Mouse (Mus musculus) MEL-GATA-1-ER (cell line): ENCODE data around the gene Dlat.
A peak's percentile ranks its signal among the peaks of the same experiment; 100 is the strongest.
"Not testable (repeated sequence)": the region's sequence is repeated elsewhere in the genome, so short reads cannot be mapped to it uniquely, and the experiment has no call there.

ENCODE experiments used
- DNase-seq: peaks from one replicate; pipeline ENCODE4 v3.0.0-alpha.2; 2012; ENCODE audit warnings: low read depth; ENCODE audit errors: extremely low read depth

Dlat gene

GRCm38 (mm10) chr9:50660431-50660830, 851 bp upstream of the Dlat start:
- DNase-seq, result no peak

- no peak for DNase-seq
Measured at GRCm38 (mm10) chr9:50658941-50659388, 615 bp downstream of the Dlat start.

GRCm38 (mm10) chr9:50658391-50658790, 1.2 kb downstream of the Dlat start:
- peak; percentile 77 for DNase-seq

- DNase-seq, result no peak
Measured at GRCm38 (mm10) chr9:50650503-50650902, 9.1 kb downstream of the Dlat start.

- DNase-seq, result no peak
Measured at GRCm38 (mm10) chr9:50646826-50647370, 12.7 kb downstream of the Dlat start.

- no peak for DNase-seq
Measured at GRCm38 (mm10) chr9:50634270-50634669, 25.3 kb downstream of the Dlat start.

GRCm38 (mm10) chr9:50633059-50633458, 26.5 kb downstream of the Dlat start:
- peak; percentile 64 for DNase-seq

- DNase-seq, result peak; percentile 39
Measured at GRCm38 (mm10) chr9:50632016-50632688, 27.4 kb downstream of the Dlat start.

GRCm38 (mm10) chr9:50630903-50631302, 28.7 kb downstream of the Dlat start:
- DNase-seq, result not testable (repeated sequence)

GRCm38 (mm10) chr9:50617794-50618330, 41.7 kb downstream of the Dlat start:
- DNase-seq, result peak; percentile 42

GRCm38 (mm10) chr9:50616766-50617603, 42.6 kb downstream of the Dlat start, which contains the start of the genes Pih1d2 and Nkapd1:
Pih1d2 (plus strand) TSS chr9:50617321.
Nkapd1 (minus strand) TSS chr9:50617464.
- peak; percentile 86 for DNase-seq

GRCm38 (mm10) chr9:50616161-50616560, 43.4 kb downstream of the Dlat start:
- DNase-seq, result no peak

GRCm38 (mm10) chr9:50612115-50612514, 47.5 kb downstream of the Dlat start:
- DNase-seq, result no peak

- no peak for DNase-seq
Measured at GRCm38 (mm10) chr9:50604338-50604737, 55.2 kb downstream of the Dlat start.

- DNase-seq, result no peak
Measured at GRCm38 (mm10) chr9:50603998-50604324, 55.6 kb downstream of the Dlat start.

GRCm38 (mm10) chr9:50603189-50603997, 56.2 kb downstream of the Dlat start, which contains the start of the genes Sdhd and Timm8b:
Sdhd (minus strand) TSS chr9:50603812.
Timm8b (plus strand) TSS chr9:50603910.
- peak; percentile 92 for DNase-seq

- DNase-seq, result no peak
Measured at GRCm38 (mm10) chr9:50602055-50602845, 57.3 kb downstream of the Dlat start.

GRCm38 (mm10) chr9:50601536-50601935, 58.0 kb downstream of the Dlat start:
- DNase-seq, result peak; percentile 55

GRCm38 (mm10) chr9:50596973-50597372, 62.6 kb downstream of the Dlat start:
- DNase-seq, result no peak

GRCm38 (mm10) chr9:50594794-50595417, 64.7 kb downstream of the Dlat start:
- DNase-seq, result no peak
